Mouse (Mus musculus) kidney, adult 9 months (tissue): ENCODE measurements around the gene Elp4.

ENCODE experiments used
- DNase-seq: peaks from one replicate; pipeline ENCODE4 v3.0.0; 2022

The Elp4 gene

GRCm38 (mm10) chr2:105804506-105804905 lies 99.9 kb downstream of the Elp4 start:
- peak; percentile 30 for DNase-seq

GRCm38 (mm10) chr2:105803427-105803826 lies 100.9 kb downstream of the Elp4 start:
- DNase-seq: no peak

DNA sequence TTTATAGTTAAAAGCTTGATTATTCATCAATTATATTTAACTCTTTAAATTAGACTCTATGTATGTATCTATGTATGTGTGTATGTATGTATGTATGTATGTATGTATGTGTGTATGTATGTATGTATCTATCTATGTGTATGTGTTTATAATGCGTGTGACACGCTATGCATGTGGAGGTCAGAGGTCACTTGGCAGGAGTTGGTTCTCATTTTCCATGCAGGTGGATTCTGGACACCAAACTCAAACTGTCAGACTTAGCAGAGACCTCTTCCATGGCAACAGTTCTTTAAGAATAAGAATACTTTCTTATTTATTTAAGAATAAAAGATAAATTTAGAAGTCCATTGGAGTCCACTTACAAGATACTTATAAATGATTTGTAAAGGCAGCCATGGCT lies 101.5 kb downstream of the Elp4 start:
- no peak for DNase-seq

DNA sequence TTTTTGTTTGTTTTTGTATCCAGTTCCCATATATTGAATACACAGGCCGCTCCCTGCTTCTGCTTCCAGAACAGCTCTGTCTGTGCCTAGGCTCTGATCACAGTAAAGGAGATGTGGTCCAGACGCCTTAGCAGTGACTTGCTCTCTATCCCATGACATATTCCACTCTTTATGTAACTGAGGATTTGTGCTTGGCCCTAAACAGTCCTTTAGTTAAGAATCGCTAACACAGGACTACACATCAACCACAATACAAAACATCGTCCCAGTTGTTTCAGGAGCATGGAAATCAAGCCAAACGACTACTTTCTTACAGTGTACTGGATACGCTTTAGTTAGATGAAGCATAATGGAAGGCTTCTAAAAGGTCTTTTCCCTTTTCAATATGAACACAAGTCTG lies 102.8 kb downstream of the Elp4 start:
- no peak for DNase-seq

DNA sequence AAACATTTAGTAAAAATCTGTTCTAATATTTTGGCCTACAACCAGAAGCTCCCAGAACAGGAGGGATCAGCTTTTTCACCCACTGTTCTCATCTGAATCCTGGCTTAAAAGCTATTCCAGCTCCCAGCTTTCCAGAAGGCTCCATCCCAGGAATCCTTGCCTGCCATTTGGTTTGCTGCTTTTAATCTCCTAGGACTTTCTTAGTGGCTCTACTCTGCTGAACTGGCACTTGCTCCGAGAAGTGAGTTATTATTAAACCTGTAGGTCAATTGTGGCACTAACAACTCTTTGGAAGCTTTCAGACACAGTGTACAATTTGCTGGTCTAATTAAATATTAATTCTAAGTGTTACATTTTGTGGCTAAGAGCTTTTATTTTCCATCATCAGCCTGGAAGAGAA lies 103.7 kb downstream of the Elp4 start:
- DNase-seq: peak; percentile 87

DNA sequence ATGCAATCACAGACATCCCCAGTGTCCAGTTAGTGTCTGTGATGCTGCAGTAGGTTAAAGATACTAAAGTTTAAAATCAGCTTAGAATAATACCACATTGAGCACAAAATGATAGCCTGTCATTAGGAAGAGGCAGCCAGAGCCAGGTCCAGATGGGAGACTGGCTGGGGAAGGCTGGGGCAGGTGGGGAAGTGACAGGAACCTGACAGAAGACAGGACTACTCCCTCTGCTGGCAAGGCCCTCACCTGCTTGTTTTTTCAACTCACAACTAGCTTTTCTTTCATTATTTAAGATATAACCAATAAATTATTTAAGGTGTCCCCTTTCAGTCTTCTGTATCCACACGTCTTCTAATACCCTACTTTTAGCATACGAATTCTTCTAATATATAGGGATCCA lies 104.5 kb downstream of the Elp4 start:
- peak; percentile 25 for DNase-seq

GRCm38 (mm10) chr2:105797842-105798241 lies 106.5 kb downstream of the Elp4 start:
- DNase-seq: peak; percentile 35

DNA sequence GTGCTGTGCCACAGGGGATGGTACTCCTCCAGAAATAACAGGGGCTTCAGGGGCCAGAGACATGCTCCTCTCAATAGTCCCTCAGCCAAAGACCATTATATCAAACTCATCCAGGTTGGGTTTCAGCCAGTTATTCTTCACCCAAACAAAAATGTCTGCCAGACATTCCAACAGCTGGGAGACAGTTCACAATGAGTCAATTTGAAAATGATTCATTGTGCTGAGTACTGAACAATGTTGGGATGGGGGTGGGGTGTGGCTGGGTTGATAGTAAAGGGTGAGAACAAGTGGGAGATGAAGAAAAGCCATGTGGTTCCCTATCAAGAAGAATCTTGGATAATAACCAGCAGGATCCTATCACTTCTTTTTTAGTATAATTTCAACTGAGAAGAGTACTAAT lies 108.3 kb downstream of the Elp4 start:
- DNase-seq: no peak

DNA sequence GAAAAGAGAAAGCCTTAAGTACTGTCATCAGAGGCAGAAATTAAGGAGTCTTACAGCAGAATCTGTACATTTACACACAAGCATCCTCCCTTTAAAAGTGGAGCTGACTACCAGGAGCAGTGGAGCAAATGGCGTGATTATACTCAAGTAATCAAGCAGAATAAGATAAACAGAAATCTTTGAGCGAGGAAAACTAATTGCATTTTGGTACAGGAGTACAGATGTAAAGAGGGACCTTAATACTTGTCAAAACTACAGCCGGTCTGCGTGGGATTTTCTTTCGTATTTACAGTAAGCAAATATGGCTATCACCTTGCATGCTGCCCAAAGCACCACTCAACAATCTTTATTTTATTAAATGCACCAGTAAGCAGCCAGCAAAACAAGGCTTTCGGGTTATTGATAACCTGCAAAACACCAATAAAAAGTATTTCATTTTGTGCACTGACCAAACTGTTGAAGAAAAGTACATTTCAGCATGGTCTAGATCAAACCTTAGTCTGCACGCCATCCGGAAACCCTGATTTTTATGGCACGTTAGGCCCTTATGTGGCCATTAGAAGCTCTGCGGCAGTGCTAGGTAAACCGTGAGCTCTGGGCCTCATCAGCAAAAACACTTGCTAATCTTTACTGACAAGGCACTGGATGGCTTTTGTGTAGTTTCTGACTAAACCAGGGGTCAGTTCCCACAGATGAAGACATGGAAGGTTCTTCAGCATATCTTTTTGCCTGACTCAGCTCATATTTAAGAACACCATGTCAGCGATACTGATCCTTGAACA lies 111.8 kb downstream of the Elp4 start:
- DNase-seq: no peak

DNA sequence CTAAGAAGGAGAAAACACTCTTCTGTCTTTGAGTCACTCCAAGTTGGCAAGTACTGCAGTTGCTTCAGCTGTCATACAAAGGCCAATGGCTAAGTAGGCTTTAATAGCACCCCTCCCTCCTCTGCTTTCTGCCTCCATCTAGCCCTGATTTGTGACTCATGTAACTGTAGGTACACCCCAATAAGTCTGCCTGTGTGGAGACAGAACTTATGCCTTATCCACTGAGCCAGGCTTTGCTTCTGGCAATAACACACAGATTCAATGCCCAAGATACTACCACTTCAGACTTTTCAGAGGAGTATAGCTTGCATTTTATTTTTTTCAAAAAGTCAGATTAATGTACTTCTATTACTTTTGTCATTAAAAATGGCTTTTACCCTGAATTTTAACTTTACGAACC lies 114.4 kb downstream of the Elp4 start:
- no peak for DNase-seq

DNA sequence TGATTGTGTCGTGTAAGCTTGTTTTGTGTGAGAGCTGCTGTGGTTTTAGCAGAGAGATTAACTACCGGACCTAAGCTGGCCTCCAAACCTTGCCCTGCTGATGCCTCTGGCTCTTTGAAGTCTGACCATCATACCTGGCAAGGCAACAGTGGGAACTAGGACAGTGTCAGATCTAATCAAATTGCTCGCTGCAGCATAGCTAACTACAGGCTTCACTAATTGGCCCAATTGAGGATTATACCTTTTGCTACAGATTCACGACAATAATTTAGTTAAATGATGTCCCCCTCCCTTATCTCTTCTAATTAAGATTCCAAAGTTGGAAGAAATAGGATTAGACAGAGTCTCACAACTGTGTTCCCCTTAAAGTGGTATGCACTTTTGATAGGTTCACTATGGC lies 116.6 kb downstream of the Elp4 start:
- no peak for DNase-seq

GRCm38 (mm10) chr2:105786986-105787385 lies 117.4 kb downstream of the Elp4 start:
- DNase-seq: no peak

- no peak for DNase-seq
These were observed 121.5 kb downstream of the Elp4 start for GRCm38 (mm10) chr2:105782885-105783284.

DNA sequence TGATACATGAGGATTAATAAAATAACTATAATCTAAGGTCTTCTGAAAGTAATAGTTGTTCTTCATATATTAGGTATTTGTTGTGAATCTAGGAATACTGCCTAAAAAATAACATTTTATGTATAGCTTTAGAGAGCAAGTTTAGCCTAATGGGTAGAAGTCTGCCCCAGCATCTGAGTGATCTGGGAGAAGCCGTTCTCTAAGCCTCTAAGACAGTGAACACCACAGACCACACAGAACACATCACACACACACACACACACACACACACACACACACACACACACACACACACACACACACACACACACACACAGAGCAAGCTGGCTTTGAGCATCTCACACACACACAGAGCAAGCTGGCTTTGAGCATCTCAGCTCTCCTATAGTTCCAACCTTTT lies 123.6 kb downstream of the Elp4 start:
- no peak for DNase-seq

GRCm38 (mm10) chr2:105779320-105779891 lies 125.0 kb downstream of the Elp4 start:
- DNase-seq: no peak

DNA sequence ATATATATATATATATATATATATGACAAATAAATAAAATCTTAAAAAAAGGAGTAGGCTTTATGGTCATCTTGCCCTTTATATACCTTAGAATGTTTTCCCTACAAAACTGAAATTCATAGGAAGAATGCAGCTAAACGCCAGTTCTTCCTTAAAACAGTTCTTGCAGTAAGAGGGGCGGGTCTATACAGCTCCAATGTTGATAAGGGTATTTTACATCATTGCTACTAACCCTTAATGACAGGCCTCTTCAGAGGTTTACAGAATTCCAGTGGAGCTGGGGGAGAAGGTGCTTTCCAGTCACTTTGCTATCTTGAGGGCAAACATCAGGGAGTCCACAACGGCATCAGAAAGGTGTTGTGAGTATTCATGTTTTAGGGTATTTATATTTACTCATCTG lies 133.1 kb downstream of the Elp4 start:
- DNase-seq: no peak

- DNase-seq: no peak
These were observed 134.5 kb downstream of the Elp4 start for GRCm38 (mm10) chr2:105769747-105770328.

DNA sequence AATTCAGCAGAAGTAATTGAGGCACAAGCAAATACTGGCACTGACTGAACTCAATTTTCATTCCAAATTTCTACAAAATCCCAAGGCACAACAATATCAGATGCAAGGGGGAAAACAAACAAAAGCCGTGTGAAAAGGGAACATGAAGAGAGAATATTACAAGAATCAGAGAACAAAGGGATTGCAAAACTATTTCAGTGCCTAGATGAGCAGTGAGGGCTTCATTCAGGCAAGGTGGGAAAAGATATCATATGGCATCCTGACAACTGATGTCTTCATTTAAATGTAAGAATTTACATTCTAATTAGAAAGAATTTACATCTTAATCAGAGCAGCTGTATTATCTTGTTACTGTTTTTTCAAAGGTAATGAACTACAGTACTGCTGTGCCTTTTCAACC lies 150.9 kb downstream of the Elp4 start:
- no peak for DNase-seq

- peak; percentile 33 for DNase-seq
These were observed 155.3 kb downstream of the Elp4 start for GRCm38 (mm10) chr2:105749111-105749510.

- DNase-seq: no peak
These were observed 157.5 kb downstream of the Elp4 start for GRCm38 (mm10) chr2:105746896-105747295.

- DNase-seq: no peak
These were observed 168.2 kb downstream of the Elp4 start for GRCm38 (mm10) chr2:105736166-105736565.

DNA sequence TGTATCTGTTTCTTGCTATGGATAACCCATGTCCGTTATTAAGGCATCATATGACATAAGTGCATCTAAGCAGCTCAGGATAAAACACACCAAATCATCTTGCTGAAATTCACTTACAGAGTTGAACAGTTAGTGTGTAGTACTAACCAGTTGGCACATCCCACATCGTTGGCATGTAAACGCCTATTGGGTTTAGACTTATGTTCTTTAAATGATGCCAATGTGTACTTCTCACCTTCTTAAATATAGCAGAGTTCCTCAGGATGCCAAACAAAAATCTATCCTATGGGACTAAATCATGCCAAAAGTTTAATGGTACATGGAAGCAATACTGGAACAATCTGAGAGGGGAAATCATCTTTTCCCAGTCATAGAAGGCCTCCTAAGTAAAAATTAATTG lies 173.7 kb downstream of the Elp4 start:
- no peak for DNase-seq

GRCm38 (mm10) chr2:105726657-105727056 lies 177.7 kb downstream of the Elp4 start:
- DNase-seq: no peak

GRCm38 (mm10) chr2:105715409-105716115 lies 188.8 kb downstream of the Elp4 start:
- DNase-seq: no peak
